Mouse (Mus musculus) gastrocnemius, postnatal 36 days (tissue): ENCODE measurements at regions not wholly inside any gene's neighbourhood (a gene's known extent, or its start where the extent isn't known, plus 50 kb on each side); places are given as distances from the start of the nearest gene placed in this dataset.
A peak's percentile ranks its signal among the peaks of the same experiment; 100 is the strongest.

ENCODE experiments used
- DNase-seq, 2 experiments: peaks; one replicate each; pipeline ENCODE4 v3.0.0; 2022
- intact Hi-C: fragments of 180-260 bp; cut with DNase I; formaldehyde crosslinking; loops from one replicate; pipeline ENCODE4 v1.15.1; 2025

- DNase-seq, result no peak
- intact Hi-C loops, result loop anchor here (5.0 kb wide), 1 partner anchor 157 kb away; no protein-coding TSS in a partner anchor
These were observed 205.9 kb upstream of the Rgma start for GRCm38 (mm10) chr7:73169416-73169815.

GRCm38 (mm10) chr7:73172615-73173014 lies 202.7 kb upstream of the Rgma start:
- no peak for DNase-seq
- intact Hi-C loops, result no loop called here

GRCm38 (mm10) chr7:73183761-73184160 lies 191.5 kb upstream of the Rgma start:
- peak; percentile 35 to 56 for DNase-seq

GRCm38 (mm10) chr7:73184208-73185070 lies 190.9 kb upstream of the Rgma start:
- intact Hi-C loops, result no loop called here
- no peak for DNase-seq

More at GRCm38 (mm10) chr7:73183761-73184160, 191.5 kb upstream of the Rgma start:
- intact Hi-C loops, result no loop called here

GRCm38 (mm10) chr7:73185071-73185531 lies 190.2 kb upstream of the Rgma start:
- intact Hi-C loops, result no loop called here
- DNase-seq, result no peak

GRCm38 (mm10) chr7:73185591-73185990 lies 189.7 kb upstream of the Rgma start:
- DNase-seq, result no peak
- intact Hi-C loops, result no loop called here

GRCm38 (mm10) chr7:73186501-73186900 lies 188.8 kb upstream of the Rgma start:
- intact Hi-C loops, result no loop called here
- no peak for DNase-seq

- intact Hi-C loops, result no loop called here
These were observed 183.7 kb upstream of the Rgma start for GRCm38 (mm10) chr7:73191388-73192278.

GRCm38 (mm10) chr7:73192839-73193238 lies 182.5 kb upstream of the Rgma start:
- intact Hi-C loops, result no loop called here
- DNase-seq, result no peak

More at GRCm38 (mm10) chr7:73191388-73192278, 183.7 kb upstream of the Rgma start:
- no peak for DNase-seq

GRCm38 (mm10) chr7:73195306-73195705 lies 180.0 kb upstream of the Rgma start:
- intact Hi-C loops, result no loop called here
- DNase-seq, result no peak

- DNase-seq, result no peak
- intact Hi-C loops, result no loop called here
These were observed 178.3 kb upstream of the Rgma start for GRCm38 (mm10) chr7:73196851-73197531.

GRCm38 (mm10) chr7:73198069-73198468 lies 177.2 kb upstream of the Rgma start:
- intact Hi-C loops, result no loop called here
- DNase-seq, result no peak

GRCm38 (mm10) chr7:73199967-73200366 lies 175.3 kb upstream of the Rgma start:
- intact Hi-C loops, result no loop called here
- no peak for DNase-seq

- DNase-seq, result no peak
- intact Hi-C loops, result no loop called here
These were observed 174.0 kb upstream of the Rgma start for GRCm38 (mm10) chr7:73201330-73201729.

GRCm38 (mm10) chr7:73206922-73207811 lies 168.1 kb upstream of the Rgma start:
- intact Hi-C loops, result no loop called here
- DNase-seq, result no peak

- no peak for DNase-seq
- intact Hi-C loops, result no loop called here
These were observed 166.9 kb upstream of the Rgma start for GRCm38 (mm10) chr7:73208479-73208816.

GRCm38 (mm10) chr7:73208817-73209602 lies 166.3 kb upstream of the Rgma start:
- intact Hi-C loops, result no loop called here
- DNase-seq, result no peak

- no peak for DNase-seq
- intact Hi-C loops, result no loop called here
These were observed 165.2 kb upstream of the Rgma start for GRCm38 (mm10) chr7:73210078-73210477.
